Mouse (Mus musculus) liver, adult 2 months (tissue): Measurements from ENCODE around the gene Rara. TPM values are rescaled to one million over a fixed set of nuclear protein-coding genes. Genes with fewer than 3 reads are reported as not detected.

Experiments used
- DNase-seq: peaks from one replicate; pipeline ENCODE4 v3.0.0-alpha.2; 2011; ENCODE audit warnings: low read depth, low spot score; ENCODE audit errors: extremely low read depth
- H3K27ac ChIP-seq: fragments of 200-500 bp; replicated peaks from 2 replicates; pipeline ENCODE4 v1.5.1; 2012; ENCODE audit warnings: low read depth, mild to moderate bottlenecking, control low read depth, inconsistent platforms, low read length; ENCODE audit not compliant: insufficient read depth
- H3K27me3 ChIP-seq: fragments of 200-500 bp; 2 replicates; pipeline ENCODE4 v1.6.1; 2012; ENCODE audit warnings: mild to moderate bottlenecking, moderate library complexity, low read length, inconsistent platforms; ENCODE audit not compliant: control insufficient read depth, insufficient read depth
- H3K36me3 ChIP-seq: fragments of 200-500 bp; 2 replicates; pipeline ENCODE4 v1.6.1; 2012; ENCODE audit warnings: low read length, inconsistent platforms; ENCODE audit not compliant: control insufficient read depth, insufficient read depth
- H3K4me1 ChIP-seq: fragments of 200-500 bp; 2 replicates; pipeline ENCODE4 v1.6.1; 2011; ENCODE audit warnings: low read length; ENCODE audit not compliant: control insufficient read depth, insufficient read depth
- H3K4me3 ChIP-seq: fragments of 200-500 bp; 2 replicates; pipeline ENCODE4 v1.5.1; 2011; ENCODE audit warnings: low read depth, mild to moderate bottlenecking, control low read depth, low read length, moderate library complexity; ENCODE audit not compliant: insufficient read depth
- H3K79me2 ChIP-seq: fragments of 200-500 bp; 2 replicates; pipeline ENCODE4 v1.6.1; 2012; ENCODE audit warnings: inconsistent platforms, mild to moderate bottlenecking, low read length, moderate library complexity; ENCODE audit not compliant: control insufficient read depth, insufficient read depth
- H3K9ac ChIP-seq: fragments of 200-500 bp; 2 replicates; pipeline ENCODE4 v1.6.1; 2012; ENCODE audit warnings: low read depth, mild to moderate bottlenecking, control low read depth, inconsistent platforms, low read length
- CTCF ChIP-seq: fragments of 200-500 bp; IDR thresholded peaks from 2 replicates; pipeline ENCODE4 v1.5.1; 2011; ENCODE audit warnings: low read depth, low read length, control low read depth
- POLR2A ChIP-seq: fragments of 200-500 bp; IDR thresholded peaks from 2 replicates; pipeline ENCODE4 v1.6.1; 2011; ENCODE audit warnings: low read length, control low read depth; ENCODE audit not compliant: insufficient read depth; ENCODE audit errors: extremely low read depth
- WGBS: fragments of 180-500 bp; shearing (Covaris S2); methylation state at CpG from one replicate; pipeline ENCODE4 v1.1.7; 2018; 5-methylcytosine and 5-hydroxymethylcytosine counted together
- polyA plus RNA-seq: library from polyadenylated mRNA; depleted of rRNA; stranded (reverse); fragments of >200 nt; gene quantifications from 2 replicates; pipeline ENCODE4 v1.2.3, GENCODE M21; 2012
- total RNA-seq: library from RNA; depleted of rRNA; stranded (reverse); fragments of >200 nt; gene quantifications from 2 replicates; pipeline ENCODE4 v1.2.3, GENCODE M21; 2014

The Rara gene
- total and polyA plus RNA-seq, 2 experiments: 3.7 to 14.1 TPM

- 18% methylated on average over 10 of the region's 10 CpGs for WGBS
- Histone ChIP-seq H3K36me3 (no peaks in the 10 kb centered on the region), H3K27ac (no peak overlapping the region), H3K4me1 (peaks cover 42% of the 10 kb centered on the region), H3K27me3 (no peaks in the 10 kb centered on the region), H3K79me2 (peaks cover 14% of the 10 kb centered on the region; the same call in 1 of the 2 replicates), H3K9ac (no peak overlapping the region; the same call in 1 of the 2 replicates), H3K4me3 (no peak overlapping the region)
- peak; percentile 37 for DNase-seq
- TF ChIP-seq CTCF: peak; percentile 77
- TF ChIP-seq POLR2A: no peak
These were observed 26.8 kb downstream of the Rara start for GRCm38 (mm10) chr11:98954373-98954772.

- peaks cover 35% of the 10 kb centered on the region for H3K4me1 ChIP-seq
- H3K27me3 ChIP-seq: no peaks in the 10 kb centered on the region
- TF ChIP-seq POLR2A: no peak
- TF ChIP-seq CTCF: no peak
- WGBS: 62% methylated on average over 16 of the region's 17 CpGs
- H3K27ac ChIP-seq: peak overlapping the region; percentile 6; the same call in 1 of the 2 replicates
- H3K36me3 ChIP-seq: no peaks in the 10 kb centered on the region
- H3K79me2 ChIP-seq: peaks cover 7% of the 10 kb centered on the region; the same call in 1 of the 2 replicates
- H3K4me3 ChIP-seq: no peak overlapping the region
- no peak for DNase-seq
- no peak overlapping the region; the same call in 1 of the 2 replicates for H3K9ac ChIP-seq
These were observed 27.4 kb downstream of the Rara start for GRCm38 (mm10) chr11:98954801-98955706.

GRCm38 (mm10) chr11:98955707-98956235 lies 28.2 kb downstream of the Rara start:
- Histone ChIP-seq H3K79me2 (peaks cover 7% of the 10 kb centered on the region; the same call in 1 of the 2 replicates), H3K4me1 (peaks cover 28% of the 10 kb centered on the region), H3K27ac (no peak overlapping the region), H3K36me3 (no peaks in the 10 kb centered on the region), H3K4me3 (no peak overlapping the region), H3K9ac (no peak overlapping the region), H3K27me3 (no peaks in the 10 kb centered on the region)
- DNase-seq: no peak
- no peak for TF ChIP-seq POLR2A
- TF ChIP-seq CTCF: no peak
- WGBS: 48% methylated on average over 7 of the region's 7 CpGs

- WGBS: 76% methylated on average over 10 of the region's 10 CpGs
- H3K27me3 ChIP-seq: no peaks in the 10 kb centered on the region
- TF ChIP-seq POLR2A: no peak
- no peak for TF ChIP-seq CTCF
- H3K27ac ChIP-seq: no peak overlapping the region
- H3K4me3 ChIP-seq: no peak overlapping the region
- DNase-seq: no peak
- H3K36me3 ChIP-seq: no peaks in the 10 kb centered on the region
- peaks cover 23% of the 10 kb centered on the region for H3K4me1 ChIP-seq
- H3K79me2 ChIP-seq: peaks cover 7% of the 10 kb centered on the region; the same call in 1 of the 2 replicates
- no peak overlapping the region for H3K9ac ChIP-seq
These were observed 28.7 kb downstream of the Rara start for GRCm38 (mm10) chr11:98956340-98956739.

GRCm38 (mm10) chr11:98959437-98960312 lies 32.1 kb downstream of the Rara start:
- TF ChIP-seq CTCF (0 out of 2 replicates have a peak, but pooled peaks have one; percentile 2), POLR2A (peak; percentile 90)
- Histone ChIP-seq H3K79me2 (peaks cover 6% of the 10 kb centered on the region; the same call in 1 of the 2 replicates), H3K4me1 (peaks cover 26% of the 10 kb centered on the region), H3K27me3 (no peaks in the 10 kb centered on the region), H3K9ac (peak overlapping the region; percentile 82), H3K36me3 (no peaks in the 10 kb centered on the region), H3K27ac (peak overlapping the region; percentile 90), H3K4me3 (peak overlapping the region; percentile 81)
- WGBS: under 1% methylated on average over 42 of the region's 43 CpGs
- peak; percentile 82 for DNase-seq
